Mouse (Mus musculus): ENCODE data around the gene Ugt1a10. TPM values are rescaled to one million over a fixed set of nuclear protein-coding genes. Genes with fewer than 3 reads are reported as not detected.
A peak's percentile ranks its signal among the peaks of the same experiment; 100 is the strongest.
"Not testable (repeated sequence)": the region's sequence is repeated elsewhere in the genome, so short reads cannot be mapped to it uniquely, and the experiment has no call there.

Ugt1a10 gene
- polyA plus RNA-seq, 1 experiment from 2014 or later = not detected

DNA sequence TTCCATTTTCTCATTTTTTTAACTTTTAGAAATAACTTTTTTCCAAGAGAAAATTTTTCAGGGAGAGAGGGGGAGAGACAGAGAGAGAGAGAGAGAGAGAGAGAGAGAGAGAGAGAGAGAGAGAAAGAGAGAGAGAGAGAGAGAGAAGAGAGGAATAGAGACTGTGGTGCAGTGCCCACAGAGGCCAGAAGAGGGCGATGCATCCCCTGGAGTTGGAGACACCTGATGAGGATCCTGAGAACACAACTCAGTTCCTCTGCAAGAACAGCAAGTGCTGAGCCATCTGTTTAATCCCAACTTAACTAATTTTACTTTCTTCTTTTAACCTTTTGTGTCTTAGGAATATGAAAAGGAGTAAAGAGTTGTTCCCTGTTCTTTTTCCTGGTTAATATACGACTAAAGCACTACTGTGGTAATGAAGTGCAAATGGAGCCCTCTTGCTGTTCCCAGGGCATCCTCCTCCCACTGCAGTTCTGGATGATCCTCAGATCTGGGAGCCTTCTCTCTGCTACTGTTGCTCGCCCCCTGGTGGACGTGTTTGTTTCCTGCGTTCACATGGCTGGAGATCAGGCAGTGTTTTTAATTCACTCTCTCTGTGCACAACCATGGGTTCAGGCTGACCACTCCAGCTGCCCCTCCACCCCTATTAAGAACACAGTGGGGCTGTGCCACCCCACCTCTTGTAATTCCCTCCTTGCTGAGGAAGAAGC, 88.9 kb downstream of the Ugt1a10 start:
- not testable (repeated sequence) for H3K4me3 ChIP-seq (ENCODE audit: low read depth, low read length); H3K9ac ChIP-seq (replicated peaks; ENCODE audit: low read depth, low read length); H3K4me2 ChIP-seq (ENCODE audit: low read depth, low read length); H3K4me1 ChIP-seq (ENCODE audit: control insufficient read depth, insufficient read depth, low read length); H3K36me3 ChIP-seq (ENCODE audit: control insufficient read depth, insufficient read depth, low read length); H3K27ac ChIP-seq (ENCODE audit: low read depth, low read length); H3K27me3 ChIP-seq (ENCODE audit: control insufficient read depth, insufficient read depth, low read length); H3K9me3 ChIP-seq (ENCODE audit: control insufficient read depth, low read length)
- 2% methylated on average over 5 of the region's 5 CpGs for WGBS
- peak; percentile 63; the same call in 1 of the 2 replicates for ATAC-seq (ENCODE audit: low read depth)

DNA sequence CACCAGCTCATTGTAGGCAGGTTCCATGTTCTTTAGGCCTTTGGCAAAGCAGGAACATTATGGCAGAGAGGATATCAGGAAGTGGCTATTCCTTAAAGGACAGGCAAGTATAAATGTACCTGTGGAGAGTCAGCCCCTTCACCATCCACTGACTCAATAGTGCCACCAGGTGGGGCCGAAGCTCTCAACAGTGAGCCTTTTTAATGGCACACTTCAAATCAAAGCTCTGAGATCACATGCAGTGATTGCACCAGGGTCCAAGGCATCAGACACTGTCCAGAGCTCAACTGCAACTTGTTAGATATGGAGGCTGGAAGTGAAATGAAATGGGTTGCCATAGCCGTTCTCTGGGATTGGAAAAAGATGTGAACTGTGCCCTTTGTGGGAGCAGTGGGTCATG, 90.1 kb downstream of the Ugt1a10 start:
- not testable (repeated sequence) for H3K4me2 ChIP-seq (ENCODE audit: low read depth, low read length); H3K4me1 ChIP-seq (ENCODE audit: control insufficient read depth, insufficient read depth, low read length); H3K27me3 ChIP-seq (ENCODE audit: control insufficient read depth, insufficient read depth, low read length); H3K27ac ChIP-seq (ENCODE audit: low read depth, low read length); H3K36me3 ChIP-seq (ENCODE audit: control insufficient read depth, insufficient read depth, low read length); ATAC-seq (ENCODE audit: low read depth); H3K4me3 ChIP-seq (ENCODE audit: low read depth, low read length); H3K9ac ChIP-seq (replicated peaks; ENCODE audit: low read depth, low read length); H3K9me3 ChIP-seq (ENCODE audit: control insufficient read depth, low read length)
- WGBS = 75% methylated on average over 2 of the region's 2 CpGs

DNA sequence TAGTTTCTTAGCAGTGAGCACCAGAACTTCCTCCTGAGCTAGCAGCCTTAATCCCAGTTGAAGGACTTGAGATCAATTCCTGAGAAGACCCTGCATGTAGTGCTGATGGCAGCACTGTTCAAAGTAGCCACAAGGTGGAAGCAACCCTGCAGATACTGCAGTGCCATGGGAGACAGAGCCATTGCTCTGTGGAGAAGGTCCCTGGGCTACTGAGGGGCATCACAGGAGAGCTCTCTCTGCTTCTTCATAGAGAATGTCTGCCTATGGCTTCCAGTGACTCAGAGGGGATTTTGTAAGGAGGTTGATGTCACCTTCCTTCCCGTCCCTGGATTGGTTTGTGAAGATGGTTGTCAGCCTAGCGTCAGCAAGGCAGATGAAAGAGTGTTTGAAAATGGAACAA, 94.9 kb downstream of the Ugt1a10 start:
- not testable (repeated sequence) for H3K27me3 ChIP-seq (ENCODE audit: control insufficient read depth, insufficient read depth, low read length); H3K4me3 ChIP-seq (ENCODE audit: low read depth, low read length); H3K27ac ChIP-seq (ENCODE audit: low read depth, low read length); H3K4me1 ChIP-seq (ENCODE audit: control insufficient read depth, insufficient read depth, low read length); H3K36me3 ChIP-seq (ENCODE audit: control insufficient read depth, insufficient read depth, low read length); H3K9me3 ChIP-seq (ENCODE audit: control insufficient read depth, low read length); H3K9ac ChIP-seq (replicated peaks; ENCODE audit: low read depth, low read length); H3K4me2 ChIP-seq (ENCODE audit: low read depth, low read length); ATAC-seq (ENCODE audit: low read depth)
- WGBS = 77% methylated on average over 2 of the region's 2 CpGs

DNA sequence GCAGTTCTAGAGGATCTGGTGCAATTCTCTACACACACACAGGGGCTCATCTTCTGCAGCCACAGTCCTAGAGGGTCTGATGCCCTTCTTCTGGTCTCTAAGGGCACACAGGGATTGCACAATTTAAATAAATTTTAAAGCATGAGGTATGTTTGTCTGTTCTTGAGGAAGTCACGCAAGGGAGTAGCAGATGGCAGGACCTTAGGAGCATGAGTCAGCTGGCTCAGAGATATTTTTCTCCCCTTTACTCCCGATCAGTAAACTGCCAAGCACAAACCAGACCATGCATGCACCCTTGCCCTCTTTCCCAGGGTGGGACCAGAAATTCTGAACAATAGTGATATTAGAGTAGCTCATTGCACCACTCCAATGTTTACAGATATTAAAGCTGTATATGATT, 103.2 kb downstream of the Ugt1a10 start:
- WGBS = 87% methylated on average over 2 of the region's 2 CpGs
- Histone ChIP-seq H3K4me1 (ENCODE audit: control insufficient read depth, insufficient read depth, low read length) (no peaks in the 10 kb centered on the region), H3K4me2 (ENCODE audit: low read depth, low read length) (no peak overlapping the region), H3K9me3 (ENCODE audit: control insufficient read depth, low read length) (no peaks in the 10 kb centered on the region), H3K4me3 (ENCODE audit: low read depth, low read length) (no peak overlapping the region), H3K36me3 (ENCODE audit: control insufficient read depth, insufficient read depth, low read length) (no peaks in the 10 kb centered on the region), H3K9ac (replicated peaks; ENCODE audit: low read depth, low read length) (no peak overlapping the region), H3K27ac (ENCODE audit: low read depth, low read length) (no peak overlapping the region), H3K27me3 (ENCODE audit: control insufficient read depth, insufficient read depth, low read length) (no peaks in the 10 kb centered on the region)
- no peak for ATAC-seq (ENCODE audit: low read depth)

DNA sequence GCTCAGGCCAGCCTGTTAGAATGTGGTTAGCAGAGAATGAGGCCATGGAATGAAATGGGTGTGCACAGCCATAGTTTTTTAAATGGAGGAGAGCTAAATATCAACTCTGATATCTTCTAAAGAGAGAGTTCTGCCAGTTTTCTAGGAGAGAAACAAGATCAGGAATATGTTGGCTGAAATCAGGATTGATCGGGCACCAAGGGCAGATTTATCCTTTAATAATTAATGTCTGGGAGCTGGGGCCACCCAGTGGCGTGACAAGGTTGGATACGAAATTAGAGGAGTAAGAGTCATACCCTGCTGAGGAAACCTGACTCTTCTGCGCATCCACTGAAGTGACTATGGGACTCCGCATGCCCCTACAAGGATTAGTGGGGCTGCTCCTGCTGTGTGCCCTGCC, 110.5 kb downstream of the Ugt1a10 start, which contains the start of gene Ugt1a5:
Gene Ugt1a5 (plus strand): TSS at position 302 of the 400 bp plus-strand sequence.
- WGBS = 81% methylated on average over 5 of the region's 5 CpGs

DNA sequence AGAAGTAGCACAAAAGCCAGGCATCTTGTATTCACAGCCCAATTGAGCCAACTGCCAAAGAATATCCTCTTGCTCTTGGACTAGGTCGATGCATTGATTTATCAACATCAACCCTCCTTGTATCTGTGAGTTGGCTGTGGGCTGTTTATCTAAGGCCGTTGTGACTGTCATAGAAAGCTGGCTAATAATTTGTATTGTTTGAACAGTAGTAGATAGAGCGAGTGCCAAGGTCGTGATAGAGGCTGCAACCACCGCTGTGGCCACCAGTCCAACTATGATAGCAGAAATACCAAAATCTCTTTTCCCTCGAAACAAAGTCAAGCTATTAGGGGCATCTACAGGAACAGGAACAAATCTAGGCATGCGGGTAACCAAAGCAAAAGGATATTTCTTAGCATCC, 117.0 kb downstream of the Ugt1a10 start:
- not testable (repeated sequence) for H3K27me3 ChIP-seq (ENCODE audit: control insufficient read depth, insufficient read depth, low read length); H3K9ac ChIP-seq (replicated peaks; ENCODE audit: low read depth, low read length); H3K36me3 ChIP-seq (ENCODE audit: control insufficient read depth, insufficient read depth, low read length); ATAC-seq (ENCODE audit: low read depth); H3K4me3 ChIP-seq (ENCODE audit: low read depth, low read length); H3K4me1 ChIP-seq (ENCODE audit: control insufficient read depth, insufficient read depth, low read length); H3K27ac ChIP-seq (ENCODE audit: low read depth, low read length); H3K4me2 ChIP-seq (ENCODE audit: low read depth, low read length); H3K9me3 ChIP-seq (ENCODE audit: control insufficient read depth, low read length)
- WGBS = 93% methylated on average over 5 of the region's 7 CpGs

More for the DNA sequence above, 110.5 kb downstream of the Ugt1a10 start, which contains the start of gene Ugt1a5:
- Histone ChIP-seq H3K27me3 (ENCODE audit: control insufficient read depth, insufficient read depth, low read length) (no peaks in the 10 kb centered on the region), H3K9me3 (ENCODE audit: control insufficient read depth, low read length) (no peaks in the 10 kb centered on the region), H3K4me2 (ENCODE audit: low read depth, low read length) (no peak within 1 kb of the TSS), H3K4me1 (ENCODE audit: control insufficient read depth, insufficient read depth, low read length) (no peaks in the 10 kb centered on the region), H3K4me3 (ENCODE audit: low read depth, low read length) (no peak within 1 kb of the TSS), H3K36me3 (ENCODE audit: control insufficient read depth, insufficient read depth, low read length) (no peaks in the 10 kb centered on the region), H3K9ac (replicated peaks; ENCODE audit: low read depth, low read length) (no peak within 1 kb of the TSS), H3K27ac (ENCODE audit: low read depth, low read length) (no peak within 1 kb of the TSS)
- ATAC-seq (ENCODE audit: low read depth) = no peak

DNA sequence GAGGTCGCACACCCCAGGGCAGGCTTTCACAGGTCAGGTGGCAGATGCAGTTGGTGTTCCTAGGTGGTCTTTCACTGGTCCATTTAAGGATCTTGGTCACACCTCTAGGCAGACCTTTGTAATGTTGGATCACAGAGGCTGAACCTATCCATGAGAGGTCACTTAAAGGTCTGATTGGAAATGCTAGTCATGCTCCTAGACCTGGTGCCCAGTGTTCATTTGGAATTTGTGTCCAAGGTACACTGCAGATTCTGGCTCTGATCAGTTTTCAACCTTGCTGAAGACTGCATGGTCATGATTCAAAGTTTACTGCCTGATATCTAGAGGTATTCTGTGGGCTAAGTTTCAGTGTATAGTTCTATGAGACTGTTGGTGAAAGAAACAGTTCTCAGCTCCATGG, 124.5 kb downstream of the Ugt1a10 start:
- 85% methylated on average over 1 of the region's 1 CpGs for WGBS
- Histone ChIP-seq H3K9me3 (ENCODE audit: control insufficient read depth, low read length) (no peaks in the 10 kb centered on the region), H3K4me2 (ENCODE audit: low read depth, low read length) (no peak overlapping the region), H3K4me1 (ENCODE audit: control insufficient read depth, insufficient read depth, low read length) (no peaks in the 10 kb centered on the region), H3K9ac (replicated peaks; ENCODE audit: low read depth, low read length) (no peak overlapping the region), H3K36me3 (ENCODE audit: control insufficient read depth, insufficient read depth, low read length) (no peaks in the 10 kb centered on the region), H3K4me3 (ENCODE audit: low read depth, low read length) (no peak overlapping the region), H3K27me3 (ENCODE audit: control insufficient read depth, insufficient read depth, low read length) (no peaks in the 10 kb centered on the region), H3K27ac (ENCODE audit: low read depth, low read length) (no peak overlapping the region)
- no peak for ATAC-seq (ENCODE audit: low read depth)

DNA sequence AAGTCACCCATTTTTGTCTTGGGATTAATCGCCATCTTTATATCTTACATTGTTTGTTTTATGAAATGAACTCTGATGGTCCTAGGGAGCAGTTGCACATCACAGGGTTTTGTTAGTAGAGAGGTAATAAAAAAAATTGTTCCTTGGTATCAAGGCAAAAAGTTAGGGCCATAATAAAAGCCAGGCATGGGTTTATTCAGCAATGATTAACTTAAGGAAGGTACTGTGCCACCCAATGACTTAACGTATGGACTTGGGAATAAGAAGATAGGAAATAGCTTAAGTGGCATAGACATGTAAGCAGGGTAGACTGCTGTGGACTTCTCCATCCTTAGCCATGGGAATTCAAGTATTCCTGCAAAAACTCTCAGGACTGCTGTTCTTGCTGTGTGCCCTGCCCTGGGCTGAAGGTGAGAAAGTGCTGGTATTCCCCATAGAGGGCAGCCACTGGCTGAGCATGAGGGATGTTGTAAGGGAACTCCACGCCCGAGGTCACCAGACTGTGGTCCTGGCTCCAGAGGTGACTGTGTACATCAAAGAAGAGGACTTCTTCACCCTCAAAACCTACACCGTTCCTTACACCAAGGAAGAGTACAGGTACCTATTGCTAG, 131.2 kb downstream of the Ugt1a10 start:
- no peaks in the 10 kb centered on the region for H3K4me1 ChIP-seq (ENCODE audit: control insufficient read depth, insufficient read depth, low read length)

DNA sequence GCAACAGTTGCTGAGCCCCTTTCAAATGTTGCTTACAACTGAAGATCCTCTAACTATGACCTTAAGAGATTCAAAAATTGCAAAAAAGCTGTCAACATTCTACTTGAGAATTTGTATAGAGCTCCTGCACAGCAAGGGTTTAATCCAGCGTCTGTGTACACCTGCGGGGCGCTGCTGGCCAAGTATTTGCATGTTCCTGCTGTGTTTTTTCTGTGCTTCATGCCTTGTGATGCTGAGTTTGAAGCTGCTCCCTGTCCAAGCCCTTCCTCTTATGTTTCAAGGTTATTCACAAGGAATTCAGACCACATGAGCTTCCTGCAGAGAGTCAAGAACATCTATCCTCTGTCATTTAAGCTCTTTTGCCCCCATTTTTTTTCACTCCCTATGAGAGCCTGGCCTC, 136.9 kb downstream of the Ugt1a10 start:
- Histone ChIP-seq H3K4me3 (ENCODE audit: low read depth, low read length) (no peak overlapping the region), H3K9me3 (ENCODE audit: control insufficient read depth, low read length) (no peaks in the 10 kb centered on the region), H3K36me3 (ENCODE audit: control insufficient read depth, insufficient read depth, low read length) (no peaks in the 10 kb centered on the region), H3K27me3 (ENCODE audit: control insufficient read depth, insufficient read depth, low read length) (no peaks in the 10 kb centered on the region), H3K4me2 (ENCODE audit: low read depth, low read length) (no peak overlapping the region), H3K27ac (ENCODE audit: low read depth, low read length) (no peak overlapping the region), H3K9ac (replicated peaks; ENCODE audit: low read depth, low read length) (no peak overlapping the region), H3K4me1 (ENCODE audit: control insufficient read depth, insufficient read depth, low read length) (no peaks in the 10 kb centered on the region)
- ATAC-seq (ENCODE audit: low read depth) = no peak
- WGBS = 75% methylated on average over 3 of the region's 3 CpGs

More for the DNA sequence above, 131.2 kb downstream of the Ugt1a10 start:
- Histone ChIP-seq H3K9ac (replicated peaks; ENCODE audit: low read depth, low read length) (no peak overlapping the region), H3K36me3 (ENCODE audit: control insufficient read depth, insufficient read depth, low read length) (no peaks in the 10 kb centered on the region), H3K27ac (ENCODE audit: low read depth, low read length) (no peak overlapping the region), H3K9me3 (ENCODE audit: control insufficient read depth, low read length) (no peaks in the 10 kb centered on the region), H3K4me2 (ENCODE audit: low read depth, low read length) (no peak overlapping the region), H3K4me3 (ENCODE audit: low read depth, low read length) (no peak overlapping the region), H3K27me3 (ENCODE audit: control insufficient read depth, insufficient read depth, low read length) (no peaks in the 10 kb centered on the region)
- WGBS = 92% methylated on average over 5 of the region's 5 CpGs
- no peak for ATAC-seq (ENCODE audit: low read depth)
